Mouse (Mus musculus) kidney, adult 2 months (tissue): ENCODE results near the gene Itgbl1.

Experiments
- CTCF ChIP-seq: fragments of 200-500 bp; conservative IDR thresholded peaks from 2 replicates; pipeline ENCODE4 v1.5.1; 2011; ENCODE audit warnings: low read depth, mild to moderate bottlenecking, control low read depth, low read length, moderate library complexity, mixed read lengths; ENCODE audit not compliant: insufficient read depth, insufficient read length
- POLR2A ChIP-seq: fragments of 200-500 bp; IDR thresholded peaks from one replicate; pipeline ENCODE4 v1.6.1; 2011; ENCODE audit warnings: low read depth, low read length, control low read depth

DNA sequence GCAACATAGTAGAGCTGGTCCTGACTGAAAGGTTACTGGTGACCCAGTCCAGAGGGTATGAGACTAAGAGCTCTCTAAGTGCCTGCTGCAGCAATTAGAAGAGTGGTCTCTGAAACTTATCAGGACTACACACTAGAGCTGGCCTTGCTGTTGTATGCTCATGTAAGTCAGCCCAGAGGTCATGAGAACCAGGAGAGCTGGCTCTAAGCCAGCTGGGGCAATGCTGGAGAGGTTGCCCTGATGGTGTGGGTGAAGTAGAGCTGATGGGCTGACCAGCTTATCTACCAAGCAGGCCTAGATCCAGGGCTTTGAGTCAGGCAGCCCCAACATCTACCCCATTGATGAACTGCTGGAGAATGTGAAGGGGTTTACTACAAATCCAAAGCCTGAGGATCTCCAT is 142.0 kb downstream of the Itgbl1 start:
- TF ChIP-seq POLR2A = no peak
- TF ChIP-seq CTCF = no peak
